Mouse (Mus musculus) adrenal gland (tissue): ENCODE data around the gene Cltc.
"Not testable (repeated sequence)": the region's sequence is repeated elsewhere in the genome, so short reads cannot be mapped to it uniquely, and the experiment has no call there.

Experiments
- intact Hi-C: fragments of 180-260 bp; cut with DNase I; formaldehyde crosslinking; loops from one replicate; pipeline ENCODE4 v1.15.1; 2025
- long read RNA-seq, 2 experiments: library from polyadenylated mRNA; unstranded; transcript quantifications; one replicate each; pipeline ENCODE4 v2.0.0; 2020; ENCODE audit warnings: borderline replicate concordance in 1 of 2; ENCODE audit not compliant: insufficient replicate concordance in 1 of 2

The Cltc gene
- long read RNA-seq, experiment 1, partial matches to known transcripts: 14 of 16 reads
- long read RNA-seq, experiment 1, other reads (novel, unspliced or antisense): 2 of 16 reads
- long read RNA-seq, experiment 2, partial matches to known transcripts: 13 of 23 reads
- long read RNA-seq, experiment 2, other reads (novel, unspliced or antisense): 10 of 23 reads

- intact Hi-C loops: no loop called here
These were observed at the start of gene Cltc for GRCm38 (mm10) chr11:86757480-86758371. TSS of gene Cltc (minus strand) at chr11:86757565.

- intact Hi-C loops: no loop called here
These were observed 49.7 kb upstream of the Cltc start for GRCm38 (mm10) chr11:86807001-86807477.

- intact Hi-C loops: loop anchor here (5.0 kb wide), 1 partner anchor 38 kb away; no protein-coding TSS in a partner anchor
These were observed 36.8 kb upstream of the Cltc start for GRCm38 (mm10) chr11:86794161-86794560.

- intact Hi-C loops: not testable (repeated sequence)
These were observed 30.1 kb upstream of the Cltc start for GRCm38 (mm10) chr11:86787436-86787835.

- intact Hi-C loops: no loop called here
These were observed 28.4 kb upstream of the Cltc start for GRCm38 (mm10) chr11:86785767-86786166.

- intact Hi-C loops: no loop called here
These were observed 12.5 kb upstream of the Cltc start for GRCm38 (mm10) chr11:86769884-86770283.

- intact Hi-C loops: no loop called here
These were observed 7.1 kb upstream of the Cltc start for GRCm38 (mm10) chr11:86764501-86764900.

- intact Hi-C loops: not testable (repeated sequence)
These were observed 5.8 kb upstream of the Cltc start for GRCm38 (mm10) chr11:86763127-86763526.

- intact Hi-C loops: no loop called here
These were observed 3.0 kb upstream of the Cltc start for GRCm38 (mm10) chr11:86760357-86760756.

GRCm38 (mm10) chr11:86759886-86760285 is 2.5 kb upstream of the Cltc start:
- intact Hi-C loops: no loop called here

- intact Hi-C loops: no loop called here
These were observed 1.9 kb upstream of the Cltc start for GRCm38 (mm10) chr11:86759226-86759625.

- intact Hi-C loops: no loop called here
These were observed 1.2 kb upstream of the Cltc start for GRCm38 (mm10) chr11:86758559-86758958.

GRCm38 (mm10) chr11:86757142-86757479 is 254 bp downstream of the Cltc start:
- intact Hi-C loops: no loop called here

- intact Hi-C loops: no loop called here
These were observed 916 bp downstream of the Cltc start for GRCm38 (mm10) chr11:86756156-86757141.

GRCm38 (mm10) chr11:86752404-86752803 is 5.0 kb downstream of the Cltc start:
- intact Hi-C loops: no loop called here

- intact Hi-C loops: no loop called here
These were observed 6.4 kb downstream of the Cltc start for GRCm38 (mm10) chr11:86751010-86751409.

GRCm38 (mm10) chr11:86749776-86750423 is 7.5 kb downstream of the Cltc start:
- intact Hi-C loops: no loop called here

- intact Hi-C loops: no loop called here
These were observed 11.5 kb downstream of the Cltc start for GRCm38 (mm10) chr11:86745634-86746404.

GRCm38 (mm10) chr11:86742605-86743004 is 14.8 kb downstream of the Cltc start:
- intact Hi-C loops: no loop called here

- intact Hi-C loops: no loop called here
These were observed 15.9 kb downstream of the Cltc start for GRCm38 (mm10) chr11:86741505-86741904.
